Mouse (Mus musculus) embryonic facial prominence, embryonic 13.5 days (tissue): ENCODE results near the gene Hecw1. TPM values are rescaled to one million over a fixed set of nuclear protein-coding genes. Genes with fewer than 3 reads are reported as not detected.

ENCODE experiments used
- ATAC-seq: fragments of 200-750 bp; cut with Nextera tagmentation; 2 replicates; pipeline ENCODE4 v1.8.0; 2017; ENCODE audit warnings: low read depth; ENCODE audit not compliant: insufficient number of reproducible peaks, insufficient read depth, low FRiP score, low TSS enrichment
- H3K27ac ChIP-seq: fragments of 300-500 bp; sonication (generic); 2 replicates; pipeline ENCODE4 v1.5.1; 2015; ENCODE audit warnings: moderate library complexity, mild to moderate bottlenecking, inconsistent platforms
- H3K27me3 ChIP-seq: fragments of 300-500 bp; sonication (generic); 2 replicates; pipeline ENCODE4 v1.6.1; 2015; ENCODE audit warnings: mild to moderate bottlenecking, inconsistent platforms
- H3K36me3 ChIP-seq: fragments of 300-500 bp; sonication (generic); 2 replicates; pipeline ENCODE4 v1.6.1; 2015; ENCODE audit warnings: mild to moderate bottlenecking, inconsistent platforms
- H3K4me1 ChIP-seq: fragments of 300-500 bp; sonication (generic); 2 replicates; pipeline ENCODE4 v1.6.1; 2015; ENCODE audit warnings: inconsistent platforms
- H3K4me2 ChIP-seq: fragments of 300-500 bp; sonication (generic); 2 replicates; pipeline ENCODE4 v1.6.1; 2015; ENCODE audit warnings: moderate library complexity, mild to moderate bottlenecking, inconsistent platforms
- H3K4me3 ChIP-seq: fragments of 300-500 bp; sonication (generic); 2 replicates; pipeline ENCODE4 v1.5.1; 2015; ENCODE audit warnings: mild to moderate bottlenecking, inconsistent platforms
- H3K9ac ChIP-seq: fragments of 300-500 bp; sonication (generic); 2 replicates; pipeline ENCODE4 v1.6.1; 2015; ENCODE audit warnings: mild to moderate bottlenecking, inconsistent platforms
- H3K9me3 ChIP-seq: fragments of 300-500 bp; sonication (generic); 2 replicates; pipeline ENCODE4 v1.6.1; 2016; ENCODE audit warnings: inconsistent platforms
- WGBS: fragments of 180-500 bp; shearing (Covaris S2); methylation state at CpG from one replicate; pipeline ENCODE4 v1.1.7; 2015; ENCODE audit warnings: mixed read lengths; 5-methylcytosine and 5-hydroxymethylcytosine counted together
- polyA plus RNA-seq: library from polyadenylated mRNA; unstranded; fragments of >200 nt; fragmentation: Nextera tagmentation; extraction: Ambion mirVana; gene quantifications from 2 replicates; pipeline ENCODE4 v1.2.1, GENCODE M21; 2015

Gene Hecw1
- polyA plus RNA-seq = 2.6 and 2.9 TPM in 2 replicates

DNA sequence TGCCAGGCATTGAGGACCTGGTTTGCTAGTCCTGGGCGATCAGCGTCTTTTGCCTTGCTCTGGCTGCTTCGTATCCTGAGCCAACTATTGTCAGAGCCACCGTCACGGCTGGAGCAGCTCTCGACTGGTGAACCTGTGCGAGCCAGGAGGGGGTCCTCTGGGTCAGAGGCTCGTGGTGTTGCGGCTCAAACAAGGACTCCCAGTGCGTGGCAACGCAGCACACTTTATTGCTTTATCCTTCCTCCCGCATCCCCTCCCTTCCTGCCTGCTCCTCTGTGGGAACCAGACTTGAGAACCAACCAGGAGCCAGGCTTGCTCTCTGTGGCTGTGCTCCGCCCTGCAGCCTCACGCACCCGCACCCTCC is at the start of gene Hecw1:
Gene Hecw1 (minus strand): TSS at position 323 of the 364 bp plus-strand sequence.
- under 1% methylated on average over 15 of the region's 15 CpGs for WGBS
- H3K9ac ChIP-seq = peak within 1 kb of the TSS; percentile 62
- peak; percentile 68 for ATAC-seq
- peaks cover 14% of the 10 kb centered on the region for H3K4me1 ChIP-seq
- H3K4me3 ChIP-seq = peak within 1 kb of the TSS; percentile 57
- no peak within 1 kb of the TSS for H3K27ac ChIP-seq
- no peaks in the 10 kb centered on the region for H3K36me3 ChIP-seq
- H3K9me3 ChIP-seq = no peaks in the 10 kb centered on the region
- peaks cover 40% of the 10 kb centered on the region for H3K27me3 ChIP-seq
- H3K4me2 ChIP-seq = peak within 1 kb of the TSS; percentile 91

- no peak overlapping the region for H3K4me3 ChIP-seq
- no peaks in the 10 kb centered on the region for H3K4me1 ChIP-seq
- H3K9ac ChIP-seq = no peak overlapping the region
- WGBS = 71% methylated on average over 1 of the region's 1 CpGs
- H3K4me2 ChIP-seq = no peak overlapping the region
- no peaks in the 10 kb centered on the region for H3K27me3 ChIP-seq
- no peaks in the 10 kb centered on the region for H3K36me3 ChIP-seq
- no peak for ATAC-seq
- no peak overlapping the region for H3K27ac ChIP-seq
- H3K9me3 ChIP-seq = no peaks in the 10 kb centered on the region
These were observed 38.3 kb upstream of the Hecw1 start for GRCm38 (mm10) chr13:14561336-14561735.

GRCm38 (mm10) chr13:14552628-14553027 is 29.6 kb upstream of the Hecw1 start:
- no peaks in the 10 kb centered on the region for H3K9me3 ChIP-seq
- 68% methylated on average over 2 of the region's 2 CpGs for WGBS
- H3K36me3 ChIP-seq = no peaks in the 10 kb centered on the region
- H3K4me3 ChIP-seq = no peak overlapping the region
- ATAC-seq = no peak
- no peaks in the 10 kb centered on the region for H3K27me3 ChIP-seq
- H3K27ac ChIP-seq = no peak overlapping the region
- H3K4me2 ChIP-seq = no peak overlapping the region
- no peaks in the 10 kb centered on the region for H3K4me1 ChIP-seq
- H3K9ac ChIP-seq = no peak overlapping the region

GRCm38 (mm10) chr13:14542860-14543259 is 19.8 kb upstream of the Hecw1 start:
- no peak overlapping the region for H3K9ac ChIP-seq
- 65% methylated on average over 5 of the region's 5 CpGs for WGBS
- no peaks in the 10 kb centered on the region; the same call in 1 of the 2 replicates for H3K9me3 ChIP-seq
- no peaks in the 10 kb centered on the region for H3K27me3 ChIP-seq
- H3K36me3 ChIP-seq = no peaks in the 10 kb centered on the region
- no peaks in the 10 kb centered on the region for H3K4me1 ChIP-seq
- no peak overlapping the region for H3K4me3 ChIP-seq
- ATAC-seq = no peak
- H3K4me2 ChIP-seq = no peak overlapping the region
- H3K27ac ChIP-seq = no peak overlapping the region

DNA sequence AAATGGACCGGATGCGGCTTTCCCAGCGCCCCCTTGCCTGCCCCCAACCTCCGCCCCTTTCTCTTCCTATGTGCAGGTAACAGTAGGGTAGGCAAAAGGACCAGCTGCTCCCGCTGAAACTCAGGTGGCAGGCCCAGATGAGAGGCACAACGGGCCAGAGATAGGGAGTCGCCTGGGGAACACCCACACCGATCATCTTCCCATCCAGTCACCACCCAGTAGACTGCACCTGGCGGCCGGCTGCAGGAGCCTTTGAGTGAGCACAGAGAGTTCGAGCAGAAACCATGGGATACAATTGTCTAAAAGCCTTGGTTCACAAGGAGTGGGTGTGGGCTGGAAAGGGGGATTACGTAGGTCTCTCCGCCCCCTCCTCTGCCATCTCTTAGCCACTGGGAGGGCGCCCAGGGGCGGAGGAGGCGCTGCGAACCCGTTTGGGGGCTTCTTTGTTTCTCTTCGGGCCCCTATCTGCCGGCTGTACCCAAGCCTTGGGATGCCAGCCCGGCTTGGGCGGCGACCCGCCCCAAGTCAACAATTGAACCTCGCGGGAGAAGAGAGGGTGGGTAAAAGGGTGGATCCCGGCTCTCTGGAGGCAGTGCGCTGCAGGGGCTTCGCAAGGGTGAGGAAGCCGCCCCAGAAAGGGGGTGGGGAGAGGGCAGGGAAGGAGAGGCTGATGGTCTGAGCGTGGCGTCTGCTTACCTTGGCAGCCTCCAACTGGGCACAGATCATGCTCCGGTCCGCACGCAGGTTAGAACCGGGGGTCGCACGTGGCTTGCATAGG is 711 bp downstream of the Hecw1 start:
- WGBS = 1% methylated on average over 38 of the region's 38 CpGs
- H3K9ac ChIP-seq = peak overlapping the region; percentile 62
- H3K9me3 ChIP-seq = no peaks in the 10 kb centered on the region
- no peak overlapping the region for H3K27ac ChIP-seq
- peaks cover 40% of the 10 kb centered on the region for H3K27me3 ChIP-seq
- H3K36me3 ChIP-seq = no peaks in the 10 kb centered on the region
- peak overlapping the region; percentile 57 for H3K4me3 ChIP-seq
- peak; percentile 81 for ATAC-seq
- H3K4me1 ChIP-seq = peaks cover 14% of the 10 kb centered on the region
- H3K4me2 ChIP-seq = peak overlapping the region; percentile 91

- H3K27me3 ChIP-seq = peaks cover 40% of the 10 kb centered on the region
- peaks cover 14% of the 10 kb centered on the region for H3K4me1 ChIP-seq
- no peaks in the 10 kb centered on the region for H3K9me3 ChIP-seq
- ATAC-seq = no peak
- no peaks in the 10 kb centered on the region for H3K36me3 ChIP-seq
- no peak overlapping the region for H3K27ac ChIP-seq
- peak overlapping the region; percentile 91 for H3K4me2 ChIP-seq
- H3K9ac ChIP-seq = peak overlapping the region; percentile 62; the same call in 1 of the 2 replicates
- WGBS = 19% methylated on average over 4 of the region's 4 CpGs
- H3K4me3 ChIP-seq = peak overlapping the region; percentile 57
These were observed 1.3 kb downstream of the Hecw1 start for GRCm38 (mm10) chr13:14521746-14522127.

DNA sequence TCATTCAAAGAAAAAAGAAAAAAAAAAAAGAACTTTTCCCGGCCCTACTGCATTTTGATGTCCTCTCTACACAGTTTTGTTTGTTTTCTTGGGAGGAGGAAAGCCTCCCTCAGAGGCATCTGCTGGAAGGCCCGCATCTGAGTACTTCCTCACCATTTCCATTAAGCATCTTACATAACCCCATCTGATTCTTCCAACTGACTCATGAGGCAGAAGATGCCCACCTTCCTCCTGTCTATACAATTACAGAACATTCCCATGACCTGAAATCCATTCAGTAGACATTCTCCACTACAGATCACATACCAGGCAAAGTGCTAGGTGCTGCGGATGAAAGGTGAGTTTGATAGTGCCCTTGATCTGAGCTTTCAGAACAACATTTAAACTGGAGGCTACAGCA is 3.4 kb downstream of the Hecw1 start:
- no peaks in the 10 kb centered on the region for H3K36me3 ChIP-seq
- H3K4me2 ChIP-seq = no peak overlapping the region
- no peaks in the 10 kb centered on the region for H3K9me3 ChIP-seq
- peaks cover 34% of the 10 kb centered on the region for H3K27me3 ChIP-seq
- 81% methylated on average over 3 of the region's 3 CpGs for WGBS
- H3K4me3 ChIP-seq = no peak overlapping the region
- ATAC-seq = no peak
- H3K27ac ChIP-seq = no peak overlapping the region
- H3K9ac ChIP-seq = no peak overlapping the region
- H3K4me1 ChIP-seq = peaks cover 14% of the 10 kb centered on the region

- WGBS = 77% methylated on average over 3 of the region's 3 CpGs
- no peak for ATAC-seq
These were observed 5.5 kb downstream of the Hecw1 start for GRCm38 (mm10) chr13:14517478-14517877.

GRCm38 (mm10) chr13:14515106-14515505 is 7.9 kb downstream of the Hecw1 start:
- Histone ChIP-seq H3K27me3 (no peaks in the 10 kb centered on the region; the same call in 1 of the 2 replicates), H3K9ac (no peak overlapping the region), H3K9me3 (no peaks in the 10 kb centered on the region), H3K4me3 (no peak overlapping the region), H3K27ac (no peak overlapping the region), H3K4me2 (no peak overlapping the region), H3K36me3 (no peaks in the 10 kb centered on the region), H3K4me1 (no peaks in the 10 kb centered on the region)
- ATAC-seq = no peak
- 67% methylated on average over 2 of the region's 2 CpGs for WGBS

More at GRCm38 (mm10) chr13:14517478-14517877, 5.5 kb downstream of the Hecw1 start:
- no peaks in the 10 kb centered on the region for H3K36me3 ChIP-seq
- no peak overlapping the region for H3K4me2 ChIP-seq
- H3K9ac ChIP-seq = no peak overlapping the region
- H3K9me3 ChIP-seq = no peaks in the 10 kb centered on the region
- H3K4me3 ChIP-seq = no peak overlapping the region
- peaks cover 19% of the 10 kb centered on the region for H3K27me3 ChIP-seq
- peaks cover 9% of the 10 kb centered on the region for H3K4me1 ChIP-seq
- no peak overlapping the region for H3K27ac ChIP-seq

GRCm38 (mm10) chr13:14513934-14514333 is 9.1 kb downstream of the Hecw1 start:
- ATAC-seq = no peak
- H3K9me3 ChIP-seq = no peaks in the 10 kb centered on the region
- H3K36me3 ChIP-seq = no peaks in the 10 kb centered on the region
- no peaks in the 10 kb centered on the region for H3K27me3 ChIP-seq
- no peak overlapping the region for H3K9ac ChIP-seq
- no peak overlapping the region for H3K27ac ChIP-seq
- no peak overlapping the region for H3K4me3 ChIP-seq
- H3K4me1 ChIP-seq = no peaks in the 10 kb centered on the region
- no peak overlapping the region for H3K4me2 ChIP-seq

DNA sequence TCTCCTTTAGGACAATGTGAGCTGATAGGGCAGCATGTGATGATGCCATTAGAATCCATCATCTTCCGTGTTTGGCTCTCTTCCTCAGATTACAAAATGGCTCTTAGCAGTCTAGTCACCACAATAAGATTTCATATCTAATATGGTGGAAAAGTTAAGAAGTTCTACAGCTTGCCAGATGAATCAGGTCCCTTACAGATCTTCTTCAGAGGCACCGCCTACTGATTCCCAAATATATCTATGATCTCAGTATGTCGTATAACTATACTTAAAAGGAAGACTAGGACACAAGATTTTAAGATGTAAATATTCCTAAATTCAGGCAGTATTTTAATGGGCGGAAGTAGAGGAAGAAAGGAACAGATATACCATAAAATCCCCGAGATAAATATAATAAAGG is 16.3 kb downstream of the Hecw1 start:
- Histone ChIP-seq H3K4me3 (no peak overlapping the region), H3K27me3 (no peaks in the 10 kb centered on the region), H3K4me2 (no peak overlapping the region), H3K9ac (no peak overlapping the region), H3K4me1 (no peaks in the 10 kb centered on the region), H3K36me3 (no peaks in the 10 kb centered on the region), H3K27ac (no peak overlapping the region), H3K9me3 (no peaks in the 10 kb centered on the region)
- 84% methylated on average over 5 of the region's 5 CpGs for WGBS
- ATAC-seq = no peak

DNA sequence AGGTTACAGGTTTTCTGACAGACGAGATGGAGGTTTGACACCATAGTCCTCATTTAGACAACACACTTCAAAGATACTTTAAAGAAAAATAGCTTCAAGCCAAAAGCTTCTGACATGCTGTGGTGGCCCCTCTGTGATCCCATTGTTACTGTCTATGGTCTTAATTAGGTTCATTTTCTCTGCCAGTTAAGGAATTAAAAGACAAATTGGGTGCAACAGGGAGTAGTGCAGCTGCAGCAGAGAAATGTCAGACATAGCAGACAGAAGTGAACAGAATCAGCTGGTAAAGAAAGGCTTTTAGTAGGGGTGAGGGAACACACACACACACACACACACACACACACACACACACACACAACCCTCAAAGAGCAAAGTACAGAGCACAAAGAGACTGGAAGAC is 22.8 kb downstream of the Hecw1 start:
- Histone ChIP-seq H3K9me3 (no peaks in the 10 kb centered on the region), H3K4me3 (no peak overlapping the region), H3K36me3 (no peaks in the 10 kb centered on the region), H3K4me2 (no peak overlapping the region), H3K27ac (no peak overlapping the region), H3K4me1 (no peaks in the 10 kb centered on the region), H3K9ac (no peak overlapping the region), H3K27me3 (no peaks in the 10 kb centered on the region)
- ATAC-seq = no peak
- 18% methylated on average over 1 of the region's 1 CpGs for WGBS
